Mouse (Mus musculus) heart, postnatal 0 days (tissue): ENCODE data around the gene Slc35a1. TPM values are rescaled to one million over a fixed set of nuclear protein-coding genes. Genes with fewer than 3 reads are reported as not detected.

ENCODE experiments used
- ATAC-seq: fragments of 200-750 bp; cut with Nextera tagmentation; 2 replicates; pipeline ENCODE4 v1.8.0; 2017; ENCODE audit warnings: low read depth, moderate number of reproducible peaks, moderate library complexity; ENCODE audit not compliant: insufficient read depth
- DNase-seq: peaks from one replicate; pipeline ENCODE4 v3.0.0-alpha.2; 2016; ENCODE audit warnings: low spot score
- H3K27ac ChIP-seq: fragments of 300-500 bp; sonication (generic); 2 replicates; pipeline ENCODE4 v1.5.1; 2014; ENCODE audit warnings: low read depth, mild to moderate bottlenecking
- H3K27me3 ChIP-seq: fragments of 300-500 bp; sonication (generic); 2 replicates; pipeline ENCODE4 v1.6.1; 2014; ENCODE audit warnings: low read length, mixed read lengths; ENCODE audit not compliant: control insufficient read depth, insufficient read depth
- H3K36me3 ChIP-seq: fragments of 300-500 bp; sonication (generic); replicated peaks from 2 replicates; pipeline ENCODE4 v1.6.1; 2014; ENCODE audit warnings: low read length, mixed read lengths; ENCODE audit not compliant: control insufficient read depth, insufficient read depth
- H3K4me1 ChIP-seq: fragments of 300-500 bp; sonication (generic); 2 replicates; pipeline ENCODE4 v1.6.1; 2014; ENCODE audit warnings: antibody characterized with exemption; ENCODE audit not compliant: control insufficient read depth, insufficient read depth
- H3K4me2 ChIP-seq: fragments of 300-500 bp; sonication (generic); 2 replicates; pipeline ENCODE4 v1.6.1; 2014; ENCODE audit warnings: low read depth, mild to moderate bottlenecking, low read length, moderate library complexity
- H3K4me3 ChIP-seq: fragments of 300-500 bp; sonication (generic); 2 replicates; pipeline ENCODE4 v1.5.1; 2014; ENCODE audit warnings: low read depth, low read length
- H3K9ac ChIP-seq: fragments of 300-500 bp; sonication (generic); replicated peaks from 2 replicates; pipeline ENCODE4 v1.6.1; 2014; ENCODE audit warnings: low read depth, low read length, mixed read lengths
- H3K9me3 ChIP-seq: fragments of 300-500 bp; sonication (generic); replicated peaks from 2 replicates; pipeline ENCODE4 v1.6.1; 2016; ENCODE audit warnings: low read length; ENCODE audit not compliant: control insufficient read depth
- CTCF ChIP-seq: IDR thresholded peaks from 2 replicates; pipeline ENCODE4 v1.5.1; 2016; ENCODE audit warnings: antibody characterized with exemption, control low read depth, low read depth
- EP300 ChIP-seq: IDR thresholded peaks from 2 replicates; pipeline ENCODE4 v1.6.1; 2016; ENCODE audit warnings: antibody characterized with exemption, low read depth
- WGBS: fragments of 180-500 bp; shearing (Covaris S2); extraction: QIAGEN DNeasy Blood & Tissue Kit; methylation state at CpG from one replicate; pipeline ENCODE4 v1.1.7; 2014; 5-methylcytosine and 5-hydroxymethylcytosine counted together
- polyA plus RNA-seq: library from polyadenylated mRNA; unstranded; fragments of >200 nt; fragmentation: Nextera tagmentation; extraction: Ambion mirVana; gene quantifications from 2 replicates; pipeline ENCODE4 v1.2.1, GENCODE M21; 2015
- total RNA-seq: library from RNA; depleted of rRNA; stranded (reverse); fragments of >200 nt; gene quantifications from 2 replicates; pipeline ENCODE4 v1.2.3, GENCODE M21; 2014; ENCODE audit warnings: low replicate concordance

Gene Slc35a1
- total and polyA plus RNA-seq, 2 experiments from 2014 or later, result 30.6 to 31.8 TPM

DNA sequence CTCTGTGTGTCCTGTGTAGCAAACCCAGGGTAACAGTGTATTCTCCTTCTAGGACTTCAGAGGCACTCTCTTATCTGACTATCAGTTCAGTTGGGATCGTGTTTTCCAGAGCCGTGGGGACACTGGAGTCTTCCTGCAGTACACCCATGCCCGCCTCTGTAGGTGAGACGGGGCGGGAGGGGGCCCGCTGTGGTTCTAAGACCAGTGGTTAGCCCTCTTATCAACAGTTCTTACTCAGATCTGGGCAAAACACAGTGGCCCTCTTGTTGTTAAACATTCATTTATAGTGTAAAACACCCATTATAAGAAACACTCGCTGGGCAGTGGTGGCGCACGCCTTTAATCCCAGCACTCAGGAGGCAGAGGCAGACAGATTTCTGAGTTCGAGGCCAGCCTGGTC lies 31.1 kb downstream of the Slc35a1 start:
- H3K36me3 ChIP-seq, result peaks cover 84% of the 10 kb centered on the region
- DNase-seq (no peak), ATAC-seq (no peak)
- 89% methylated on average over 10 of the region's 10 CpGs for WGBS
- H3K9me3 ChIP-seq, result no peaks in the 10 kb centered on the region
- no peak overlapping the region for H3K27ac ChIP-seq
- no peaks in the 10 kb centered on the region for H3K27me3 ChIP-seq
- H3K4me1 ChIP-seq, result no peaks in the 10 kb centered on the region
- no peak overlapping the region for H3K4me2 ChIP-seq
- no peak overlapping the region for H3K4me3 ChIP-seq
- TF ChIP-seq CTCF, result no peak
- TF ChIP-seq EP300, result no peak
- H3K9ac ChIP-seq, result no peak overlapping the region

DNA sequence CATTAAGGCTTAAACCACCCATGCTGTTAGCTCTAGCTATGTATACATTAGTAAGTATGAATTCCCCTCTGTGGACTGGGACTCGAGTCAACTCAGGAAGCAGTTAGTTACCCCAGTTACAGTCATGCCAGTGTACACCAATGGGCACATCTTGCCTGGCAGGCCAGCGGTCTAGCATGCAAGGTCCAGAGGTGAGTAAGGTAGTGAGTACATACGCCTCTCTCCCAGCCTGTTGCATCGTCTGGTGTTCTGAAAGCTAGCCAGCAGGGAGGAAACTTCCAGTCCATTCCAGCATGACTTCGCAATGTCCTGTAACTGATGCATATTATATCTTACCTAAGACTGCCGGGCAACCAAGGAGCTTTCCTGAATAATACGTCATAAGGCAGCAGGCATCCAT lies 34.1 kb downstream of the Slc35a1 start:
- Histone ChIP-seq H3K27me3 (no peaks in the 10 kb centered on the region), H3K4me2 (no peak overlapping the region), H3K9me3 (no peaks in the 10 kb centered on the region), H3K27ac (no peak overlapping the region), H3K36me3 (peaks cover 68% of the 10 kb centered on the region), H3K4me3 (no peak overlapping the region), H3K4me1 (no peaks in the 10 kb centered on the region), H3K9ac (no peak overlapping the region)
- 88% methylated on average over 7 of the region's 7 CpGs for WGBS
- ATAC-seq, result no peak
- DNase-seq, result no peak
- no peak for TF ChIP-seq EP300

DNA sequence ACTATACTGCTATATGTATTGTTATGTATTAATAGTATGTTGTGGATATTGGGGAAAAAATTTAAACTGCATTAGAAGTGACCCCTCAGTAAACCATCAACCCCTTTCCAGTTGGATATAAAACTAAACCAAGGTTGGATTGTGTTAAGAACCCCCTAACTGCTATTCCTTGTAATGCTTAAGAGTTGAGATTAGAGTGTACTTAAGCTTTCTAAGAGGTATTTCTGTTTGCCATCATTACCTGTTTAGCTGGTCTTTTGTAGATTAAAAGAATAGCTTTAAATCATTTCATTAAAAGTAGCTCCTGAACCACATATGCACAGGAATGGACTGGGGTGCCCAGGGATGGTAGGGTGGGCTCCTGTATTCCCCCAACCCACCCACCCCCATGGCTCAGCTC lies 42.5 kb downstream of the Slc35a1 start:
- TF ChIP-seq EP300, result no peak
- no peak for TF ChIP-seq CTCF
- no peaks in the 10 kb centered on the region for H3K27me3 ChIP-seq
- H3K4me2 ChIP-seq, result no peak overlapping the region
- H3K9ac ChIP-seq, result no peak overlapping the region
- no peaks in the 10 kb centered on the region for H3K9me3 ChIP-seq
- H3K4me3 ChIP-seq, result no peak overlapping the region
- DNase-seq, result no peak
- H3K36me3 ChIP-seq, result peaks cover 60% of the 10 kb centered on the region
- no peak overlapping the region for H3K27ac ChIP-seq
- no peak for ATAC-seq
- no peaks in the 10 kb centered on the region for H3K4me1 ChIP-seq

- no peaks in the 10 kb centered on the region for H3K4me1 ChIP-seq
- no peak overlapping the region for H3K4me2 ChIP-seq
- no peaks in the 10 kb centered on the region for H3K9me3 ChIP-seq
- TF ChIP-seq EP300 (no peak), CTCF (no peak)
- WGBS, result 93% methylated on average over 3 of the region's 3 CpGs
- H3K27me3 ChIP-seq, result no peaks in the 10 kb centered on the region
- no peak for DNase-seq
- H3K27ac ChIP-seq, result no peak overlapping the region
- H3K4me3 ChIP-seq, result no peak overlapping the region
- ATAC-seq, result no peak
- peaks cover 50% of the 10 kb centered on the region for H3K36me3 ChIP-seq
- H3K9ac ChIP-seq, result no peak overlapping the region
Observed at GRCm38 (mm10) chr4:34640731-34641130, 46.5 kb downstream of the Slc35a1 start.

- no peaks in the 10 kb centered on the region for H3K27me3 ChIP-seq
- DNase-seq, result no peak
- no peak overlapping the region for H3K4me3 ChIP-seq
- no peaks in the 10 kb centered on the region for H3K4me1 ChIP-seq
- WGBS, result 96% methylated on average over 5 of the region's 5 CpGs
- no peaks in the 10 kb centered on the region for H3K9me3 ChIP-seq
- H3K27ac ChIP-seq, result no peak overlapping the region
- peaks cover 47% of the 10 kb centered on the region for H3K36me3 ChIP-seq
- no peak for ATAC-seq
- H3K4me2 ChIP-seq, result no peak overlapping the region
- TF ChIP-seq EP300 (no peak), CTCF (no peak)
- H3K9ac ChIP-seq, result no peak overlapping the region
Observed at GRCm38 (mm10) chr4:34639745-34640364, 47.4 kb downstream of the Slc35a1 start.

GRCm38 (mm10) chr4:34637851-34638250 lies 49.4 kb downstream of the Slc35a1 start:
- H3K4me3 ChIP-seq, result no peak overlapping the region
- no peaks in the 10 kb centered on the region for H3K27me3 ChIP-seq
- no peak overlapping the region for H3K9ac ChIP-seq
- ATAC-seq (no peak), DNase-seq (no peak)
- 82% methylated on average over 4 of the region's 4 CpGs for WGBS
- H3K9me3 ChIP-seq, result no peaks in the 10 kb centered on the region
- H3K36me3 ChIP-seq, result peaks cover 49% of the 10 kb centered on the region
- H3K4me2 ChIP-seq, result no peak overlapping the region
- H3K27ac ChIP-seq, result no peak overlapping the region
- TF ChIP-seq CTCF (no peak), EP300 (no peak)
- no peaks in the 10 kb centered on the region for H3K4me1 ChIP-seq
